ENCODE assay signal across 8 mouse cellular contexts in the genomic region with DNA sequence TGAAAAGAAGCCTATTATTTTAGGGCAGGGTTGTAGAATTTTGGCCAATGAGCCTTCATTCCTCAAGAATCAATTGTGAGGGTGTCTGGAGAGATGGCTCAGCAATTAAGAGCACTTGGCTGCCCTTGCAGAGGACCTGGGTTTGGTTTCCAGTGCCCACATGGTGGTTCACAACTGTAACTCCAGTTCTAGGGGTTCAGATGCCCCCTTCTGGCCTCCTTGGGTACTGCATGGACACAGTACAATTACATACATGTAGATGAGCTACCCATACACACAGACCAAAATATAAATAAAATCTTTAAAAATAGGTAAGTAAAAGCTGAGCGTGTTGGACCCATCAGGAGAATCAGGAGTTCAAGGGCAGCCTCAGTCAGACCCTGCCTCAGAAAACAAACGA. TPM values are rescaled to one million over a fixed set of nuclear protein-coding genes. Genes with fewer than 3 reads are reported as not detected.
A peak's percentile ranks its signal among the peaks of the same experiment; 100 is the strongest.
DNase-seq lines count a peak whose midpoint lies in the region; ATAC-seq and TF ChIP-seq lines count a peak whose summit lies in the region.
"Had no signal": no experiment of that assay in that cellular context is flagged by ENCODE, and none has a peak within 500 bp of the region (broad histone marks: within the 10 kb centered on the region; RNA-seq: fewer than 3 reads in every experiment).

No protein-coding gene starts in this region.

- no peaks in the 10 kb centered on the region for H3K9me3 ChIP-seq in G1E (replicated peaks)
- no peaks in the 10 kb centered on the region for H3K9me3 ChIP-seq in liver, postnatal 0 days (ENCODE audit: low read length)

- TF ChIP-seq EP300 in liver, postnatal 0 days (IDR thresholded peaks at IDR 0.05; ENCODE audit: low read depth) = no peak

- peak; percentile 12; the same call in 1 of the 2 replicates for TF ChIP-seq CTCF in G1E (IDR thresholded peaks at IDR 0.05; ENCODE audit: low read depth, low read length)
- TF ChIP-seq CTCF in liver, postnatal 0 days (IDR thresholded peaks at IDR 0.05; ENCODE audit: low read depth) = peak; percentile 59

- peak; percentile 38 for DNase-seq in kidney, postnatal 4 days
- DNase-seq in kidney, adult 9 months = no peak
- peak; percentile 22 for DNase-seq in CD4-positive helper T cell, adult 2 months (ENCODE audit: low read depth, low spot score)
- no peak for DNase-seq in G1E (ENCODE audit: low spot score)
- DNase-seq in liver, postnatal 0 days = peak; percentile 60
- DNase-seq in urinary bladder, adult 2 months (ENCODE audit: low spot score) = no peak
- no peak for DNase-seq in cerebellum, adult 18-20 months

- 87% methylated on average over 2 of the region's 2 CpGs for WGBS in liver, postnatal 0 days (ENCODE audit: insufficient replicate concordance)

- no peak overlapping the region for H3K4me3 ChIP-seq in G1E (ENCODE audit: low read depth, low read length)
- H3K4me3 ChIP-seq in liver, postnatal 0 days (ENCODE audit: low read depth, low read length) = no peak overlapping the region

- no peak overlapping the region for H3K9ac ChIP-seq in liver, postnatal 0 days (replicated peaks)

- H3K4me2 ChIP-seq in liver, postnatal 0 days (ENCODE audit: low read depth, low read length) = no peak overlapping the region

- H3K4me1 ChIP-seq in G1E (ENCODE audit: insufficient read depth, low read depth, low read length) = no peaks in the 10 kb centered on the region
- H3K4me1 ChIP-seq in liver, postnatal 0 days (ENCODE audit: insufficient read depth) = no peaks in the 10 kb centered on the region

- peaks cover 12% of the 10 kb centered on the region; the same call in 1 of the 2 replicates for H3K27me3 ChIP-seq in G1E (ENCODE audit: insufficient read depth, low read length)
- no peaks in the 10 kb centered on the region for H3K27me3 ChIP-seq in liver, postnatal 0 days (ENCODE audit: insufficient read depth, low read length)

- H3K36me3 ChIP-seq in G1E (replicated peaks) = no peaks in the 10 kb centered on the region
- 0 out of 2 replicates have a peak, but pooled peaks cover 3% of the 10 kb centered on the region for H3K36me3 ChIP-seq in liver, postnatal 0 days (replicated peaks; ENCODE audit: insufficient read depth, low read length)

- H3K27ac ChIP-seq in liver, postnatal 0 days (ENCODE audit: low read depth) = no peak overlapping the region

- ATAC-seq in G1E (ENCODE audit: extremely low read depth, insufficient number of reproducible peaks, low FRiP score, poor library complexity, severe bottlenecking) = no peak
- no peak for ATAC-seq in liver, postnatal 0 days

RNA-seq across cellular contexts. Expression of gene Dnmbp, which starts 21.2 kb away (rescaled TPM):
- total RNA-seq in G1E (2014; fragmentation: Nextera tagmentation) = not detected in 2 replicates
- 0.23 and 0.33 TPM in 2 replicates for total RNA-seq in G1E (2017)
- 0.06 and 0.07 TPM in 2 replicates for polyA plus RNA-seq in G1E (2012)
- 4.0 and 4.8 TPM in 2 replicates for polyA plus RNA-seq in liver, postnatal 0 days (2015; fragmentation: Nextera tagmentation; extraction: Ambion mirVana)
- polyA plus RNA-seq in urinary bladder, adult 2 months (2012; rRNA removed) = 33.7 and 34.7 TPM in 2 replicates

RNA-seq across cellular contexts. Expression of gene Cpn1, which starts 25.2 kb away (rescaled TPM):
- total RNA-seq in G1E (2014; fragmentation: Nextera tagmentation) (not detected in 2 replicates), G1E (2017) (not detected in 2 replicates)
- polyA plus RNA-seq in G1E (2012) = not detected in 2 replicates
- 110 and 118 TPM in 2 replicates for polyA plus RNA-seq in liver, postnatal 0 days (2015; fragmentation: Nextera tagmentation; extraction: Ambion mirVana)
- polyA plus RNA-seq in urinary bladder, adult 2 months (2012; rRNA removed) = 0.18 and 0.21 TPM in 2 replicates
- total RNA-seq: granulocyte monocyte progenitor cell, adult 5-6 weeks had no signal

Comparison
In these comparisons a context has a peak if more than half of its experiments do, and no peak if none do; other contexts are left out.
1. DNase-seq: peak in kidney, postnatal 4 days (2 of 2), CD4-positive helper T cell, adult 2 months (single experiment) and liver, postnatal 0 days (single experiment); none in kidney, adult 9 months (single experiment), G1E (single experiment), urinary bladder, adult 2 months (single experiment) and cerebellum, adult 18-20 months (0 of 2).
2. RNA of gene Cpn1, which starts 25.2 kb away (polyA plus RNA-seq): 110 to 118 TPM in liver, postnatal 0 days; 0.18 to 0.21 TPM in urinary bladder, adult 2 months and not detected in G1E; every median in the first group is over 10 times any median in the second.